In the genomic region with DNA sequence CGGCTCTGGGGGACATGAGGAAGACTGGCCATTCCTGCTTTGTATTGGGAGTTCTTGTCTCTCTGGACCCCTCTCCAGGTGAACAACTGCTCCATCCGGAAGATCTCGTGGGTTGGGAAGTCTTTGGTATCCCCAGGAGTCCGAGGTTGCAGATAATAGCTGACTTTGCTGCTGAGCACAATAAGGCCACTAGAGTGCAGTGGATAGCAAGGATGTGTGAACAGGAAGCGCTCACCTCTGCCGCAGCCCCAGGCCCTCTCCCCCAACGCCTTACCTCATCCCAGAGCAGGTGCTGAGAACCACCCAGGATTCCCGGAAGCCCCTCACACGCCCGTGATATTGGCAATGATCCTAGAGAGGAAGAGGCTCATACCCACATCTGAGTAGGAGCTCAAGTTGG, we compare ENCODE assay signal across 8 mouse cellular contexts. TPM values are rescaled to one million over a fixed set of nuclear protein-coding genes. Genes with fewer than 3 reads are reported as not detected.
DNase-seq lines count a peak whose midpoint lies in the region; ATAC-seq and TF ChIP-seq lines count a peak whose summit lies in the region.

No protein-coding gene starts in this region.

- DNase-seq in spleen, adult 2 months (ENCODE audit: low read depth in 1 of 2, low spot score in 2 of 2): no peak
- no peak for DNase-seq in spleen, postnatal 36 days (ENCODE audit: low spot score in 2 of 2)
- DNase-seq in embryo, embryonic 9.5 days (ENCODE audit: extremely low spot score): peak; percentile 63
- DNase-seq in thymus, postnatal 4 days: peak; percentile 50
- DNase-seq in layer of hippocampus, adult 9-11 months: no peak
- DNase-seq in adrenal gland, adult 18-20 months (ENCODE audit: low spot score in 2 of 2): no peak

- H3K36me3 ChIP-seq in spleen, adult 2 months (ENCODE audit: control insufficient read depth, insufficient read depth, low read length): no peaks in the 10 kb centered on the region

- no peak for TF ChIP-seq POLR2A in spleen, adult 2 months (IDR thresholded peaks at IDR 0.05; ENCODE audit: low read depth, low read length)

- TF ChIP-seq CTCF in spleen, adult 2 months (IDR thresholded peaks at IDR 0.05; ENCODE audit: extremely low read depth, insufficient read depth, insufficient read length, insufficient replicate concordance): 0 out of 2 replicates have a peak, but pooled peaks have one; percentile 4

- H3K27me3 ChIP-seq in spleen, adult 2 months (ENCODE audit: control insufficient read depth, insufficient read depth, low read length): peaks cover 8% of the 10 kb centered on the region; the same call in 1 of the 2 replicates

- H3K4me1 ChIP-seq in spleen, adult 2 months (ENCODE audit: control insufficient read depth, insufficient read depth, insufficient read length): no peaks in the 10 kb centered on the region

- no peak overlapping the region for H3K4me3 ChIP-seq in spleen, adult 2 months (ENCODE audit: extremely low read depth, insufficient read depth, insufficient read length)

- WGBS in spleen, adult 2 months: 4% methylated on average over 10 of the region's 10 CpGs

- peak; percentile 79 for ATAC-seq in inflammation-experienced regulatory T-cells, adult 6 months
- peak; percentile 64 for ATAC-seq in megakaryocyte, adult 5-6 weeks (ENCODE audit: poor library complexity, severe bottlenecking)

- H3K27ac ChIP-seq in spleen, adult 2 months (ENCODE audit: insufficient read depth, low read length): no peak overlapping the region

RNA-seq across cellular contexts. Expression of a gene that starts 7.4 kb away (rescaled TPM):
- polyA plus RNA-seq in spleen, adult 2 months (2012; rRNA removed): 17.5 and 18.9 TPM in 2 replicates
- under 1 TPM in 2 of 3 experiments, not detected in 1; 0.15 to 0.42 TPM for polyA plus RNA-seq in inflammation-experienced regulatory T-cells, adult 6 months (2017; shearing (Covaris generic))
- total RNA-seq in megakaryocyte, adult 5-6 weeks (2015): not detected in 2 replicates
- 0.12 and 0.18 TPM in 2 replicates for total RNA-seq in megakaryocyte, adult 5-6 weeks (2017)
- total RNA-seq in adrenal gland, adult 18-20 months (2021): 1 to 10 TPM; 2.2 to 4.8 TPM

RNA-seq across cellular contexts. Expression of a gene that starts 13.3 kb away (rescaled TPM):
- polyA plus RNA-seq in spleen, adult 2 months (2012; rRNA removed): 3.2 and 4.3 TPM in 2 replicates
- under 1 TPM in 1 of 3 experiments, not detected in 2; 0.38 TPM for polyA plus RNA-seq in inflammation-experienced regulatory T-cells, adult 6 months (2017; shearing (Covaris generic))
- total RNA-seq in megakaryocyte, adult 5-6 weeks (2015): not detected in 2 replicates
- not detected in 2 replicates for total RNA-seq in megakaryocyte, adult 5-6 weeks (2017)
- 1 to 10 TPM; 4.8 to 6.0 TPM for total RNA-seq in adrenal gland, adult 18-20 months (2021)

RNA-seq across cellular contexts. Expression of a gene that starts 30.4 kb away (rescaled TPM):
- 36.1 and 42.3 TPM in 2 replicates for polyA plus RNA-seq in spleen, adult 2 months (2012; rRNA removed)
- polyA plus RNA-seq in inflammation-experienced regulatory T-cells, adult 6 months (2017; shearing (Covaris generic)): not detected
- total RNA-seq in megakaryocyte, adult 5-6 weeks (2015): 2.3 and 4.2 TPM in 2 replicates
- 1.1 and 1.5 TPM in 2 replicates for total RNA-seq in megakaryocyte, adult 5-6 weeks (2017)
- 1 to 10 TPM; 5.3 to 5.8 TPM for total RNA-seq in adrenal gland, adult 18-20 months (2021)

Comparison
In these comparisons a context has a peak if more than half of its experiments do, and no peak if none do; other contexts are left out.
1. DNase-seq: peak in embryo, embryonic 9.5 days (single experiment) and thymus, postnatal 4 days (single experiment); none in spleen, adult 2 months (0 of 2), spleen, postnatal 36 days (0 of 2), layer of hippocampus, adult 9-11 months (single experiment) and adrenal gland, adult 18-20 months (0 of 2).
2. RNA of a gene that starts 13.3 kb away (total RNA-seq): 4.8 to 6.0 TPM in adrenal gland, adult 18-20 months; not detected in megakaryocyte, adult 5-6 weeks; every median in the first group is over 4 times any median in the second.